Mouse (Mus musculus) subcutaneous adipose tissue, adult 2 months (tissue): ENCODE results near the gene Txndc5. TPM values are rescaled to one million over a fixed set of nuclear protein-coding genes. Genes with fewer than 3 reads are reported as not detected.

Source experiments
- polyA plus RNA-seq: library from polyadenylated mRNA; depleted of rRNA; stranded (reverse); fragments of >200 nt; gene quantifications from 2 replicates; pipeline ENCODE4 v1.2.3, GENCODE M21; 2012; ENCODE audit warnings: low replicate concordance; rRNA removed

The Txndc5 gene
- polyA plus RNA-seq: 88.1 and 224 TPM in 2 replicates

DNA sequence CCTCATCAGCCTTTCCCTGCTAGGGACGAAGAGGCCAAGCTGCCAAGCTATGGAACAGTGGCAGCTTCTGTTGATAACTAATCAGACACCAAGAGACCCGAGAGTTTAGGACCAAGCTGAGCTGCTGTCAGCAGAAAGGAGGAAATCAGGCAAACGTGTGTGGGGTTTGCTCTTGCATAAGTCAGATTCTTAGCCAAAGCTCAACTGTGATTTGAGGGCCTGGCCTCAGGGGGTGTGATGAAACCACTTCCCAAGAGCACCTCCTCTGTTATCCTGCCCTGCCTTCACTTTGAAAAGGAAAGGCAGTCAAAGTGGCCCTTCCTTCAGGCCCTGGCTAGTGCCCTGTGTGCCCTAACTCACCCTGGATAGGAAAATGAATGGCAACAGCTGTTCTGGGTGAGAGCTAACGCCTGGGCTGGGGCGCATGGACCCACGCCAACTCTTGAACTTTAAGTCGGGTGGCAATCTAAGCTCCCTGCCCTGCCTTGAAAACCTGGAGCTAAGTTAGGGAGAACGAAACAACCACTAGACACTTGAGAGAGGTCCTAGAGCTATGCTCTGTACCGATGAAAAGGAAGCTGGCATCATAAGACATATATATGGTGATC is at the start of gene Txndc5:
Gene Txndc5 (minus strand): TSS at position 138 of the 608 bp plus-strand sequence.

Other genes starting within 250 kb of the Txndc5 start
- gene Bmp6, start 183.7 kb downstream of the Txndc5 start, polyA plus RNA-seq: 14.4 and 29.9 TPM in 2 replicates
- gene Bloc1s5, start 106.3 kb upstream of the Txndc5 start, polyA plus RNA-seq: 7.1 and 9.8 TPM in 2 replicates
- gene Eef1e1, start 130.2 kb upstream of the Txndc5 start, polyA plus RNA-seq: 3.9 and 7.9 TPM in 2 replicates